Mouse (Mus musculus): Measurements from ENCODE around the gene 4930453N24Rik.

GRCm38 (mm10) chr16:64771431-64771818 is 464 bp upstream of the 4930453N24Rik start:
- TF ChIP-seq POLR2A (IDR thresholded peaks at IDR 0.05; ENCODE audit: insufficient read length, low read depth) (no peak), REST (IDR thresholded peaks at IDR 0.05; ENCODE audit: insufficient read depth, insufficient read length) (no peak), MYOD1 (IDR thresholded peaks at IDR 0.05; ENCODE audit: control insufficient read depth in 1 of 3, insufficient read length in 2 of 3, low read depth in 2 of 3) (no peak), USF1 (IDR thresholded peaks at IDR 0.05; ENCODE audit: low read depth) (no peak), TCF12 (IDR thresholded peaks at IDR 0.05; ENCODE audit: insufficient read depth, poor library complexity, severe bottlenecking) (no peak), E2F4 (IDR thresholded peaks at IDR 0.05; ENCODE audit: insufficient read depth) (no peak), POLR2AphosphoS2 (IDR thresholded peaks at IDR 0.05; ENCODE audit: insufficient read length, low read depth) (no peak), MYOG (IDR thresholded peaks at IDR 0.05; ENCODE audit: control insufficient read depth in 1 of 3, insufficient read depth in 1 of 3, insufficient read length in 2 of 3, low read depth in 2 of 3) (no peak)

Measured in myocyte (in vitro differentiated cells).